Mouse (Mus musculus): ENCODE measurements at regions not wholly inside any gene's neighbourhood (a gene's known extent, or its start where the extent isn't known, plus 50 kb on each side); places are given as distances from the start of the nearest gene placed in this dataset.

- H3K9me3 ChIP-seq (ENCODE audit: low read length) = no peaks in the 10 kb centered on the region
- H3K27me3 ChIP-seq (ENCODE audit: insufficient read depth, low read length) = no peaks in the 10 kb centered on the region
- no peak overlapping the region for H3K4me3 ChIP-seq (replicated peaks; ENCODE audit: low read length)
- H3K36me3 ChIP-seq (ENCODE audit: insufficient read depth, low read length) = no peaks in the 10 kb centered on the region
- TF ChIP-seq CTCF (conservative IDR thresholded peaks at IDR 0.05; ENCODE audit: low read length) (no peak), NANOG (IDR thresholded peaks at IDR 0.05; ENCODE audit: borderline replicate concordance, low read length) (no peak), POU5F1 (IDR thresholded peaks at IDR 0.05; ENCODE audit: borderline replicate concordance, low read length) (no peak)
- peaks cover 13% of the 10 kb centered on the region; the same call in 1 of the 2 replicates for H3K4me1 ChIP-seq (replicated peaks; ENCODE audit: low read depth, low read length)
Observed at GRCm38 (mm10) chr10:3630763-3631223, 90.8 kb downstream of the Iyd start.

GRCm38 (mm10) chr10:3633871-3634496 lies 93.9 kb downstream of the Iyd start:
- TF ChIP-seq CTCF (conservative IDR thresholded peaks at IDR 0.05; ENCODE audit: low read length) (no peak), NANOG (IDR thresholded peaks at IDR 0.05; ENCODE audit: borderline replicate concordance, low read length) (no peak), POU5F1 (IDR thresholded peaks at IDR 0.05; ENCODE audit: borderline replicate concordance, low read length) (no peak)
- Histone ChIP-seq H3K9me3 (ENCODE audit: low read length) (no peaks in the 10 kb centered on the region), H3K27me3 (ENCODE audit: insufficient read depth, low read length) (no peaks in the 10 kb centered on the region), H3K4me1 (replicated peaks; ENCODE audit: low read depth, low read length) (peaks cover 13% of the 10 kb centered on the region; the same call in 1 of the 2 replicates), H3K36me3 (ENCODE audit: insufficient read depth, low read length) (no peaks in the 10 kb centered on the region), H3K4me3 (replicated peaks; ENCODE audit: low read length) (no peak overlapping the region)

GRCm38 (mm10) chr10:3644111-3644510 lies 96.1 kb upstream of the Plekhg1 start:
- Histone ChIP-seq H3K9me3 (ENCODE audit: low read length) (no peaks in the 10 kb centered on the region), H3K4me1 (replicated peaks; ENCODE audit: low read depth, low read length) (peaks cover 35% of the 10 kb centered on the region), H3K27me3 (ENCODE audit: insufficient read depth, low read length) (no peaks in the 10 kb centered on the region; the same call in 1 of the 2 replicates), H3K36me3 (ENCODE audit: insufficient read depth, low read length) (no peaks in the 10 kb centered on the region), H3K4me3 (replicated peaks; ENCODE audit: low read length) (no peak overlapping the region)
- TF ChIP-seq NANOG (IDR thresholded peaks at IDR 0.05; ENCODE audit: borderline replicate concordance, low read length) = no peak
- TF ChIP-seq POU5F1 (IDR thresholded peaks at IDR 0.05; ENCODE audit: borderline replicate concordance, low read length) = no peak
- no peak for TF ChIP-seq CTCF (conservative IDR thresholded peaks at IDR 0.05; ENCODE audit: low read length)

- H3K27me3 ChIP-seq (ENCODE audit: insufficient read depth, low read length) = no peaks in the 10 kb centered on the region; the same call in 1 of the 2 replicates
- H3K4me1 ChIP-seq (replicated peaks; ENCODE audit: low read depth, low read length) = peaks cover 35% of the 10 kb centered on the region
- no peak overlapping the region for H3K4me3 ChIP-seq (replicated peaks; ENCODE audit: low read length)
- TF ChIP-seq CTCF (conservative IDR thresholded peaks at IDR 0.05; ENCODE audit: low read length) (no peak), NANOG (IDR thresholded peaks at IDR 0.05; ENCODE audit: borderline replicate concordance, low read length) (no peak), POU5F1 (IDR thresholded peaks at IDR 0.05; ENCODE audit: borderline replicate concordance, low read length) (no peak)
- no peaks in the 10 kb centered on the region for H3K36me3 ChIP-seq (ENCODE audit: insufficient read depth, low read length)
- H3K9me3 ChIP-seq (ENCODE audit: low read length) = no peaks in the 10 kb centered on the region
Observed at GRCm38 (mm10) chr10:3645030-3645429, 95.1 kb upstream of the Plekhg1 start.

- TF ChIP-seq POU5F1 (IDR thresholded peaks at IDR 0.05; ENCODE audit: borderline replicate concordance, low read length) (no peak), NANOG (IDR thresholded peaks at IDR 0.05; ENCODE audit: borderline replicate concordance, low read length) (peak; percentile 85; the same call in 1 of the 2 replicates), CTCF (conservative IDR thresholded peaks at IDR 0.05; ENCODE audit: low read length) (no peak)
- H3K4me1 ChIP-seq (replicated peaks; ENCODE audit: low read depth, low read length) = peaks cover 35% of the 10 kb centered on the region
- H3K36me3 ChIP-seq (ENCODE audit: insufficient read depth, low read length) = no peaks in the 10 kb centered on the region
- no peaks in the 10 kb centered on the region; the same call in 1 of the 2 replicates for H3K27me3 ChIP-seq (ENCODE audit: insufficient read depth, low read length)
- H3K4me3 ChIP-seq (replicated peaks; ENCODE audit: low read length) = no peak overlapping the region
- H3K9me3 ChIP-seq (ENCODE audit: low read length) = no peaks in the 10 kb centered on the region
Observed at GRCm38 (mm10) chr10:3646151-3646910, 93.8 kb upstream of the Plekhg1 start.

- Histone ChIP-seq H3K27me3 (ENCODE audit: insufficient read depth, low read length) (no peaks in the 10 kb centered on the region; the same call in 1 of the 2 replicates), H3K4me1 (replicated peaks; ENCODE audit: low read depth, low read length) (peaks cover 35% of the 10 kb centered on the region), H3K36me3 (ENCODE audit: insufficient read depth, low read length) (no peaks in the 10 kb centered on the region), H3K9me3 (ENCODE audit: low read length) (no peaks in the 10 kb centered on the region), H3K4me3 (replicated peaks; ENCODE audit: low read length) (no peak overlapping the region)
- TF ChIP-seq CTCF (conservative IDR thresholded peaks at IDR 0.05; ENCODE audit: low read length) (no peak), POU5F1 (IDR thresholded peaks at IDR 0.05; ENCODE audit: borderline replicate concordance, low read length) (no peak), NANOG (IDR thresholded peaks at IDR 0.05; ENCODE audit: borderline replicate concordance, low read length) (no peak)
Observed at GRCm38 (mm10) chr10:3647811-3648731, 92.1 kb upstream of the Plekhg1 start.

GRCm38 (mm10) chr10:3649983-3650382 lies 90.2 kb upstream of the Plekhg1 start:
- Histone ChIP-seq H3K9me3 (ENCODE audit: low read length) (no peaks in the 10 kb centered on the region), H3K27me3 (ENCODE audit: insufficient read depth, low read length) (no peaks in the 10 kb centered on the region), H3K4me1 (replicated peaks; ENCODE audit: low read depth, low read length) (peaks cover 29% of the 10 kb centered on the region), H3K36me3 (ENCODE audit: insufficient read depth, low read length) (no peaks in the 10 kb centered on the region), H3K4me3 (replicated peaks; ENCODE audit: low read length) (no peak overlapping the region)
- TF ChIP-seq NANOG (IDR thresholded peaks at IDR 0.05; ENCODE audit: borderline replicate concordance, low read length) (no peak), CTCF (conservative IDR thresholded peaks at IDR 0.05; ENCODE audit: low read length) (no peak), POU5F1 (IDR thresholded peaks at IDR 0.05; ENCODE audit: borderline replicate concordance, low read length) (no peak)

- TF ChIP-seq NANOG (IDR thresholded peaks at IDR 0.05; ENCODE audit: borderline replicate concordance, low read length) (no peak), CTCF (conservative IDR thresholded peaks at IDR 0.05; ENCODE audit: low read length) (no peak), POU5F1 (IDR thresholded peaks at IDR 0.05; ENCODE audit: borderline replicate concordance, low read length) (no peak)
- Histone ChIP-seq H3K27me3 (ENCODE audit: insufficient read depth, low read length) (no peaks in the 10 kb centered on the region), H3K4me1 (replicated peaks; ENCODE audit: low read depth, low read length) (peaks cover 25% of the 10 kb centered on the region), H3K36me3 (ENCODE audit: insufficient read depth, low read length) (no peaks in the 10 kb centered on the region), H3K4me3 (replicated peaks; ENCODE audit: low read length) (no peak overlapping the region), H3K9me3 (ENCODE audit: low read length) (no peaks in the 10 kb centered on the region)
Observed at GRCm38 (mm10) chr10:3650561-3650960, 89.6 kb upstream of the Plekhg1 start.
